Mouse (Mus musculus): ENCODE results near the gene Cpsf4l.

DNA sequence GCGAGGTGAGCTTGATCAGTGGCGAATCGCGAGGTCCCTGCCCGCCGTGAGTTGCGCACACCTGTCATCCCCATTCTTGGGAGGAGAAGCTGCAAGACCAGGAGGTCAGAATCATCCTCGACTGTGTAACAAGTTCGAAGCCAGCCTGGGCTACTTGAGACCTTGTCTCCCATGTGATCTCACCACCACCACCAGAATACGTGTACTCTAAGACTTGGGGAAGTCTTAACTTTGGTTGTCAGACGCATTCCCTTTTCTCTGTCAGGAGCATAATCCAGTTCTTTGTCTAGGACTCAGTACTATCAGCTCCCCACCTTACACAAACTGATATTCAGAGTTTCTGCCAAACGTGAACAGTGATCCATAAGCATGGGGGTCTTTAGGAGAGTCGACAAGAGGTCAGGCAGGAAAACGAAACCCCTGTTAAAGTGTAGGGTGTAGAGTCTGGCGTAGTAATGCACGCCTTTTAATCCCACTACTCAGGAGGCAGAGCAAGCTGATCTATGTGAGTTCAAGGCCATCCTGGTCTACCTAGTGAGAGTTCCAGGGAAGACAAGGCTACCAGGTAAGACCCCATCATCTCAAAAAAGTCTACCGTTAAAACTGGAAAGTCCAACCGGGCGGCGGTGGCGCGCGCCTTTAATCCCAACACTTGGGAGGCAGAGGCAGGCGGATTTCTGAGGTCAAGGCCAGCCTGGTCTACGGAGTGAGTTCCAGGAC lies 24.9 kb downstream of the Cpsf4l start:
- no peak for TF ChIP-seq TAL1 (IDR thresholded peaks at IDR 0.05; ENCODE audit: low read length)
- TF ChIP-seq GATA1 (IDR thresholded peaks at IDR 0.05; ENCODE audit: low read length), result no peak

All from erythroblast, embryonic 14.5 days (primary cell).